Mouse (Mus musculus) c-Kit-positive CD71-negative TER-119-negative erythroid progenitor cells, embryonic 14.5 days (primary cell): ENCODE measurements at regions not wholly inside any gene's neighbourhood (a gene's known extent, or its start where the extent isn't known, plus 50 kb on each side); places are given as distances from the start of the nearest gene placed in this dataset.

Experiments
- DNase-seq: peaks from one replicate; pipeline ENCODE4 v3.0.0-alpha.2; 2013; ENCODE audit warnings: low read depth

DNA sequence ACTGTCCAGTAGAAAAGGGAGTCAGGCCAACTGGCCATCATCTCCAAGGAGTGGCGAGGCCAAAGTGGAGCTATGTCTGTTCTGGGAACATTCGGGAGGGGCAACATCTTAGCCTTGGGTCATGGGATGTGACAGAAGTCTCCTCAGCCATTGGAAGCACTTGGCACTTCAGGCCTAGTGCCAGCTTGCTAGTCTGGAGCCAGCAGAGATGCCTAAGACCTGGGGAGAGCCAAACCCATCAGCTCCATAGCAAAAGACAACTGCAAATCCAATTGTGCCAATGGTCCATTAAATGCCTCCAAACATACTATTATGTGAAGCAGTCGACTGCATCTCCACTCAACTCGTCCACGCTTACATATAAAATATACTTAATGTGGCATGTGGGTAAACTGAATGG is 136.9 kb downstream of the Tle3 start:
- DNase-seq, result no peak

DNA sequence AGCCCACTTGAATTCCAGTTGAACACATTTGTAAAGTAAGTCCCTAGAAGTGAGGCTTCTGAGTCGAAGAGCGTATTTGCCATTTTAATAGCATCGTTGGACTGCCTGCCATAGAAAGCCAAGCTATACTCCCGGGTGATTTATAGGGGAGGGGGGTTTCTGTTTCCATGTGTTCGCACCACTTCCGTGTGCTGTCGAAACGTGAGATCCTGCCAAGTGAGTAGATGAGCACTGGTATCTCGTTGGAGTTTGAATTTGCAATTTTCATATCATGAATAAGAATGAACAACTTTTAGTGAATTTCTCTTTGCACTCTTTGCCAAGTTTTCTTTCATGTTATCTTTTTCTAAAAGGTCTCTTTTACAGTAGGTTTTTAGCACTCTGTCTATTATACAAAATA is 128.7 kb downstream of the Tle3 start:
- DNase-seq, result no peak

DNA sequence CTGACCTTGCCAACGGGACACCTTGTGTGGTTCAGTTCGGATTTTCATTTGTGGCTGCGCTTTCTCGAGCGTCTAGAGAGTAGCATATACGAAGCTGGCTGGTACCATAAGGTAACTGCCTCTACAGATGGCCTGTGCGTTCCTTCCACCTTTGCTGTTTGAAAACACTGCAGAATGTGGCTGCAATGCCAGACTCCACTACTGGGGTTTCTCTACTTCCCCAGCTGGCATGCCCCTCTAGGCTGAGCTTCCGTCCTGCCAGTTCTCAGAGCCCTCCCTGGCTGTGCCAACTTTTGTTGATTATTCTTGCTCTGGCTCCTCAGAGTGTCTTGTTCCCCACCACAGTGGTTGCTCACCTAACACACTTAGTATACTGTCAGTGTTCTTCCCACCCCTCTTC is 120.7 kb downstream of the Tle3 start:
- DNase-seq, result no peak

DNA sequence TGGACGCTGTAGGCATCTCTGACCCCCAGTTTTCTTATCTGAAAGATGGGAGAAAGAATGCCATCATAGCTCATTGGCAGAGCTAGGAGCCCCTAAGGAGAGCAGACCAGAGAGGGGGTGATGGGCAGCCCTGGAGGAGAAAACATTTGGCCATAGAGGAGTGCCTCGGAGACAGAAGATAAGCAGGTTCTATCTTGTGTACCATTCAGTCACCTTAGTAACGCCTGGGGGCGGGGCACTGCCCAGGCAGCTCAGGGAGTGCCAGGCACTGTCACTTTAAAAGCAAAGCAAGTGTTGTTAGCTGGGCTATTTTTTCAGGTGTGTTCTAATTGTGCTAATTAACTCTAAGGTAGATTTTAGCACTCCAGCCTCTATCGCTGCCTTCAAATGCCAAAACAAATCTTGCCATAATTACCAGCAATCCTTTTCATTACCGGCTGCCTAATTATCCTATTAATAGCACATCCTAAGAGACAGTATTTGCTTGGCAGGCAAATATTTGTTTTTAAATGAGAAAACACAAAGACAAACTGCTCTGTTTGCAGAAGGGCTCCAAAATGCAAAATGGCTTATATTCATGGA is 119.1 kb downstream of the Tle3 start:
- no peak for DNase-seq

DNA sequence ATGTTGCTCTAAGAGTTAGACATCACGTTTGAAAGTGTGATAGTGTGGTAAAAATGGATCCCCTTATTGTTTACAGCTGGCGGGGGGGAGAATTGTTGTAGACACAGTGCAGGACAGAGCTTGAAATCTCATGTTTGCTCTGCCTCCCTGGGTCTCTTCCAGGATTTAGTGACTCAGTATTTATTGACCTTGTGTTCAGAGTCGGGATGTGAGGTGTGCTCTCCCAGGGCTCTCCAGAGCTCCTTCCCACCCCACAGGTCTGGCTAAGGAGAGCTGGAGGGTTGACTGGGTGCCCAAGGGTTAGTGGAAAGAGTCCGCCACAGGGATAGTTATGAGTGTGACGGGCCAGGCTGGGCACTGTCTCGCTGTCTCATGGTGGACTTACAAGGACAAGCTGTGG is 117.8 kb downstream of the Tle3 start:
- no peak for DNase-seq

DNA sequence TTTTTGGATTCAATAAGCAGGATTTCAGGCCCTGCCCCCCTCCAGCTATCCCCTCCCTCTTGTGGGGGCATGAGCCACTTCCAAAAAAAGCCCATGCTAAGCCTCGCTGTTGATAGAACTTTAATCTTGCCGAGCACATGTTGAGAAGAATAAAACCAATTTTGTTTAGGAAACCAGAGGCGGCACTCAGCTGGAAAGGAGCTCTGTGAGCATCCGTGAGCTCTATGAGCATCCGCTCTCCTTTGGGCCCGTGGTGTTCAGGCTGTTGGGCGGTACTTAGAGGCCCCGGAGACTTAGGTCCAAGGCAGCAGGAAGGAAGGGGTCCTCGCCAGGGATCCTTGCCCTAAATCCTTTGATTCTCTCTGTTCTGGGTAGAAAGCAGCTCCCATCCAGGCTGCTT is 117.0 kb downstream of the Tle3 start:
- no peak for DNase-seq

DNA sequence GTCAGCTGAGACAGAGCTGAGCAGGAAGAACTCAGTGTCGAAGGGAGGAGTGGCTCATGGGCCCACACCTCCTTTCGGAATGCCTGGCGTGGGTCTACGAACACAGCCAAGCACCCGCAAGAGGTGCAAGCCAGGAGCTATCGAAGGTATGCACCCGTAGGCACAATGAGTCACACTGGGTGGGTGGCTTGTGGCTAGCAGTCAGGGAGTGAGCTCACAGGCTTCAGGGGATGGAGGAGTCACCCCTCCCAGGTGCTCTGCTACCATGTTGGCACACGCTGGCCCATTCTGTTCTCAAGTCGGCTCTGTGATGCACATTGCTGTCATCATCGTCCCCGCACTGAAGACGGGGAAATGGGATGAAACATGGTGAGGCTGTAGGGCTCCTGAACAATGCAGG is 115.7 kb downstream of the Tle3 start:
- no peak for DNase-seq

DNA sequence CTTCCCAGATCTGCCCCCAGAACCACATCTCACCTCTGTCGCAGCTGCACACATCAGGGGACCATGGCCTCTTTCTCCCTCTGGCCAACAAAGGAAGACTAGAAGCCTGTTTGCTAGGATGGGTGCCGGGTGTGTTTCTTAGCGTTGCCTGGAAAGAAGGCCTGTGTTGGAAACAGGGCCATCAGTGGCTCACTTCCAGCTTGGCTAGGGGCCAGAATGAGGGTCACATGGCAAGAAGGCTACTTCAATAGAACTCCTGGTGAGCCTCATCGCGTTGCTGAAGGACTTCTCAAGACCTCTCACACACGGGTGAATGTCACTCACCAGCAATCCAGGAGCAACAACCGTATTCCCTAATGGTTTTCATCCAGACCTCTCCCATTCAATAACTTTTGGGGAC is 115.0 kb downstream of the Tle3 start:
- DNase-seq, result no peak

DNA sequence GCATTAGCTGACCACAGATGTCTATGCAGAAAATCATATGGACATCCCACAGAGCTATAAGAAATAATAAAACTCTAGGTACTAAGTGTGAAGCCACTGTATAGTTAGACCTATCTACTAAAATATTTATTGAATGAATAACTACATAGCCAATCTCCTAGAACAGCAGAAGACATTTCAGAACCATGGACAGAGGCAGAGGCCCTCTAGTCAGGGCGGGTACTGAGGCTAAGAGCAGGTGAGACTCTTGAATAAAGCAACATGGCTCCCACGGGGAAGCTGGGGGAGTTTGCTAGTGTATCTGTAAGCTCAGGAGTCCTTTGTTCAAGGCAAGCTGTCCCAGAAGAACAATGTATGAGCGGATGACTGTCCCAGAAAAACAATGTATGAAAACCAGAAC is 112.2 kb downstream of the Tle3 start:
- peak; percentile 58 for DNase-seq

DNA sequence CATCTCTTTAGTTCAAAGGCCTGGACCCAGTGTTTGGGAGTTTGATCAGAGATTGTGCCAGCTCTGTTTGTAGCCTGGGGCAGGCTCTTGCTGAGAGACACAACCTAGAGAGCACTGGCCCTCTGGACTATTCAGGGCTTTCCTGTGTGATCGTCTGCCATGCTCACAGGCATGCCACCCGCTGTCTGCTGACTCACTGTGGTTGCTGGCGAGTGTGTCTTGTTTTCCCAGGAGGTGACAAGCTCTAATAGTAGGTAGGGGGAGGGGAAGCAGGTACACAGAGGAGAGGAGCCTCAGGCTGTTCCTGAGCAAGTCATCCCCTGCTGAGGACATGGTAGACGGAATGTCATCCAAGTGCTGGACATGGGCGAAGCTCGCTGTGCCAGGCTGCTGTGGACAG is 107.5 kb downstream of the Tle3 start:
- DNase-seq, result peak; percentile 6

DNA sequence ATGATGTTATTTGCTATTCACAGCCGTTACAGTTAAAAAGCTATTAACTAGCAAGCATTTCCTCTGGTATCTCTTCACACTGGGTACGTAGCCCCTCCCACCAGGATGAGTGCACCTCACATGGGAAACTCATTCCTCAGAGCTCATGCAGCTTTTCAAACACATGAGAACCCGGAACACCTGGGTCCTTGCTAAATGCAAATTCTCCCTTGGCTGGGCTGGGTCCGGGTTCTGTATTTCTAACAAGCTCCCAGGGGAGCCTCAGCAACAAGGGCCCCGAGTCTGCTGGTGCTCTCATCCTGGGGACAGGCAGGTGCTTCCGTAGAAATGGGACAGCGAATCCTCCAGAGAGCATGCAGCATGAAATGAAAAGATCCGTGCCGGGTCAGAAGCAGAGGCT is 106.7 kb downstream of the Tle3 start:
- peak; percentile 3 for DNase-seq

DNA sequence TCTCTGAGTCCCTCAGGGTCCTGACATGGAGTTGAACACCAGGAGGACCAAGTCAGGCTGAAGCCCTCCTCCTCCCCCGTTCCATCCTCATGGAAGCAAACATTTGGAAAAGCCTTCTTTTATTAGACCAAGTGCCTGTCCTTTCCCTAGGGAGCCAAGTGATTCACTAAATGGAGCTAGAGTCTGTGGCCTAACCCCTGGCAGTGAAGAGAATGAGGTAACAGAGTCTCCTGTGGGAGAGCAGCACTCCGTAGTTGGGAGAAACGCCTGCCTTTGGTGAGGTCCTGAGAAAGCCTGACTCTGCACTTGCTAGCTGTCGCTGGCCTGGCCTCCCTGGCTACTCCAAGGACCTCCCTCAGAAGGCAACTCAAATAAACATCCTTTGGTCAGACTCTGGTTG is 104.2 kb downstream of the Tle3 start:
- DNase-seq, result no peak

DNA sequence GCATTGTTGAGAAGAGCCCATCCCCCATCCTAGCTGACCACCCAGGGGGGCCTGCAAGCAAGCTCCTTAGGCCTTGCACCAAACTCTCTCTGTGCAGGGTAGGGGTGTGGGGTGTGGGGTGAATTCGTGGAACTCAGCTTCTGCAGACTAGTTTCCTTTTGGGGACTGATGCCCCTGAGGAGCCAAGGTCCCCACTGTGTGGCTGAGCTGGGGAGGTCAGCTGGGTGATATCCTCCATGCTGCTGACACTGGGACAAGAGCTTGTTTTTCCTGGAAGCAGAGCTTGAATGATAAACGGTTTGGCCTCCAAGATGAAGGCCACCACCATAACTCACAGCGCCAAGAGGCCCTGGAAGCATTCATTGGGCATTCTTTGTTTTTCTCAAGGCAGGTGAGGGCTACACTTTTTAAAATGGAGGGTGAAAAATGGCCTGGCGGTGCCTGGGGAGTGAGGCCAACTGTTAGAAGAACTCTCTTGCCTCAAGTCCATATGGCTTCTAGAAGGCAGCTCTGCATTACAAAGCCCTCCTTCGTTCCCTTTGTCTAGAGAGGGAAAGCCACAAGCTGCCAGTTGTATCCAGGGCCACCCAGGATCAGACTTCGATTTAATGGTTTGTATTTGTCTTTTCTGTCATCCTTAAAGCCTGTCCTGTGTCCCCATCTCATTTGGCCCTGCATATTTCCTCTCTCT is 98.8 kb downstream of the Tle3 start:
- DNase-seq, result no peak

DNA sequence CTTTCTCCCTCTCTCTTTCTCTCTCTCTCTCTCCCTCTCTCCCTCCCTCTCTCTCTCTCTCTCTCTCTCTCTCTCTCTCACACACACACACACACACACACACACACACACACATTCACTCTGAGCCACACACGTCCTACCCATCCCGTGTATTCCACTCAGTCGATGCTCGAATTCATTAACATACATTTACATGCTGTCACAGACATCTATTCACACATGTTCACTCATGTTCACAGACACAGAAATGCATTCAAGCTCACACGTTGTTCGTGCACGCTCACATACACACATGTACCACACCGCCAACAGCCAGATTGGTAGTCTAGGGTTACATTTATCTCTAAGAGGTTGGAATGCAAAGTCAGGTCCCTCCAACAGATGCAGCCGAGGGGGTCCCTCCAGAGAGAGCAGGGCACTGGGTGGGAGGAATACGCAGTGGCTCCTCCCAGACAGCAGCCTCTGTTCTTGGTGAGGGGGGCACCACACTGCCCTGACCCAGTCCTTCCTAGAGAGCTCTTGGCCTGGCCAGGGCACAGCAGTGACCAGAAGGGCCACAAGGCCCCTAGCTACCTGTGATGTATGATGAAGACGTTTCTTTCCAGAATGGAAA is 96.8 kb downstream of the Tle3 start:
- no peak for DNase-seq

DNA sequence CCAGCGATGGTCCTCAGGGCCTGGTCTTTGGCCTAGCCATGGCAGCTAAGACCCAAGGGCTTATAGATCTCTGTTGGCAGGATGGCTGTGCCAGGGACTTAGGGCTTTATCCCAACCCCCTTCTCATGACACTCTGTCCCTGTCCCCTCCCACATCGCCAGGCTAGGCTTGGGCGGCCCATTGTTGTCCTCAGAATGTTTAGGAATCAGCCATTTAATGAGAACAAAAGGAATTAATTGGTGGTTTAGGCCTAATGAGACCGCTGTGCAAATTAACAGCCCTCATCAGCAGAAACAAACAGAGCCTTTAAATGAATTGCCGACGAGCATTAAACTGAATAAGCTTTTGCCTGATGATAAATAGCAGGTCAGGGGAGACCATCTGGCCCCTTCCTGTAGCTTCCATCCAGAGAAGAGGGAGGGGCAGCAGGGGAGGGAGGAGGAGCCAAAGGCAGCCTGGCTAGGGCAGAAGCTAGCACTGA is 96.2 kb downstream of the Tle3 start:
- DNase-seq, result no peak
